Mouse (Mus musculus) G1E (cell line): ENCODE results near the gene Rbp1. TPM values are rescaled to one million over a fixed set of nuclear protein-coding genes. Genes with fewer than 3 reads are reported as not detected.

Experiments
- ATAC-seq: 2 replicates; pipeline ENCODE4 v1.8.0; 2016; ENCODE audit warnings: mild to moderate bottlenecking; ENCODE audit not compliant: insufficient number of reproducible peaks, poor library complexity, low FRiP score, severe bottlenecking; ENCODE audit errors: extremely low read depth
- DNase-seq: peaks from one replicate; pipeline ENCODE4 v3.0.0; 2012; ENCODE audit warnings: low spot score
- H3K27me3 ChIP-seq: 2 replicates; pipeline ENCODE4 v1.6.1; 2012; ENCODE audit warnings: mild to moderate bottlenecking, low read length, inconsistent platforms; ENCODE audit not compliant: insufficient read depth
- H3K36me3 ChIP-seq: replicated peaks from 2 replicates; pipeline ENCODE3; 2012; ENCODE audit warnings: mild to moderate bottlenecking, inconsistent platforms
- H3K4me1 ChIP-seq: 2 replicates; pipeline ENCODE4 v1.6.1; 2012; ENCODE audit warnings: low read depth, low read length, inconsistent platforms, mixed read lengths; ENCODE audit not compliant: insufficient read depth
- H3K4me3 ChIP-seq: 2 replicates; pipeline ENCODE4 v1.5.1; 2012; ENCODE audit warnings: low read depth, mild to moderate bottlenecking, inconsistent platforms, low read length, moderate library complexity, mixed read lengths
- H3K9me3 ChIP-seq: replicated peaks from 2 replicates; pipeline ENCODE4 v1.6.1; 2012; ENCODE audit warnings: inconsistent platforms
- CTCF ChIP-seq: IDR thresholded peaks from 2 replicates; pipeline ENCODE4 v1.5.1; 2012; ENCODE audit warnings: low read depth, low read length, inconsistent platforms, mixed read lengths
- GATA1 ChIP-seq: IDR thresholded peaks from 2 replicates; pipeline ENCODE4 v1.6.1; 2012; ENCODE audit warnings: borderline replicate concordance, low read length, inconsistent platforms, mixed read lengths
- GATA2 ChIP-seq: IDR thresholded peaks from 2 replicates; pipeline ENCODE4 v1.6.1; 2012; ENCODE audit warnings: low read depth, low read length, inconsistent platforms, borderline replicate concordance
- POLR2AphosphoS5 ChIP-seq: IDR thresholded peaks from 2 replicates; pipeline ENCODE4 v1.6.1; 2012; ENCODE audit warnings: low read depth, low read length, inconsistent platforms; ENCODE audit not compliant: insufficient replicate concordance
- TAL1 ChIP-seq: conservative IDR thresholded peaks from 2 replicates; pipeline ENCODE4 v1.6.1; 2012; ENCODE audit warnings: low read depth, low read length, inconsistent platforms, mixed read lengths
- polyA plus RNA-seq: library from polyadenylated mRNA; stranded (reverse); fragments of >175 nt; gene quantifications from 2 replicates; pipeline ENCODE4 v1.2.3, GENCODE M21; 2012
- total RNA-seq, 2 experiments: library from RNA; stranded (forward) in 1 of 2; stranded (reverse) in 1 of 2; fragments of 200-1000 nt in 1 of 2; fragments of >200 nt in 1 of 2; fragmentation: Nextera tagmentation in 1 of 2; gene quantifications; 2 replicates each; pipeline ENCODE4 v1.2.3; 2014 to 2017

Gene Rbp1
- total and polyA plus RNA-seq, 3 experiments, result 0.05 TPM; not detected in 2

GRCm38 (mm10) chr9:98482256-98482655 lies 59.5 kb downstream of the Rbp1 start:
- no peaks in the 10 kb centered on the region for H3K36me3 ChIP-seq
- ATAC-seq (no peak), DNase-seq (no peak)
- no peaks in the 10 kb centered on the region for H3K9me3 ChIP-seq
- H3K27me3 ChIP-seq, result no peaks in the 10 kb centered on the region
- peaks cover 22% of the 10 kb centered on the region for H3K4me1 ChIP-seq
- no peak for TF ChIP-seq POLR2AphosphoS5
- no peak for TF ChIP-seq CTCF
- TF ChIP-seq TAL1, result no peak
- no peak for TF ChIP-seq GATA1
- TF ChIP-seq GATA2, result no peak
- no peak overlapping the region for H3K4me3 ChIP-seq

GRCm38 (mm10) chr9:98485020-98485419 lies 62.3 kb downstream of the Rbp1 start:
- TF ChIP-seq CTCF, result no peak
- no peak for TF ChIP-seq TAL1
- no peak for TF ChIP-seq POLR2AphosphoS5
- TF ChIP-seq GATA2, result no peak
- no peak for TF ChIP-seq GATA1
- Histone ChIP-seq H3K9me3 (no peaks in the 10 kb centered on the region), H3K4me3 (no peak overlapping the region), H3K36me3 (no peaks in the 10 kb centered on the region), H3K27me3 (no peaks in the 10 kb centered on the region), H3K4me1 (peaks cover 45% of the 10 kb centered on the region)
- DNase-seq (no peak), ATAC-seq (no peak)

DNA sequence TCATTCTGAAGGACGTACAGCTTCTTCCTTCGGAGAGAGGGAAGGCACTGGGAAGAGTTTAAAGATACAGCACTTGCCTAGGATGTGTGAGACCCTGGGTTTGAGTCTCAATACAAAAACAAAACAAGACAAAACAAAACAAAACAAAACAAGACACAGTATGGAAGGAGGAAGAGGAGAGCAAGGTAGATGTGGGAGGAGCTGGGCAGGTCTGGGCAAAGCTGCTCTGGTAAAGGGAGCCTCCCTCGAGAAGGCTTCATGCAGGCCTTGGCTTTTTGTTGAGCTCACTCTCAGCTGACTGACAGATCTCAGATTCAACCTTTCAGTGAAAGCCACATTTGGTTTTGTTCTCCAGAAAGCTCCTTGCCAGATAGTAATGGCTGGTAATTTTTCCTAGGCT lies 63.1 kb downstream of the Rbp1 start, which contains the start of gene Rbp2:
Gene Rbp2 (plus strand): TSS at position 301 of the 400 bp plus-strand sequence.
- H3K4me1 ChIP-seq, result peaks cover 51% of the 10 kb centered on the region
- no peaks in the 10 kb centered on the region for H3K9me3 ChIP-seq
- TF ChIP-seq GATA2 (no peak), TAL1 (no peak), CTCF (no peak), POLR2AphosphoS5 (no peak), GATA1 (no peak)
- DNase-seq (no peak), ATAC-seq (no peak)
- H3K36me3 ChIP-seq, result no peaks in the 10 kb centered on the region
- H3K4me3 ChIP-seq, result no peak within 1 kb of the TSS
- no peaks in the 10 kb centered on the region for H3K27me3 ChIP-seq

DNA sequence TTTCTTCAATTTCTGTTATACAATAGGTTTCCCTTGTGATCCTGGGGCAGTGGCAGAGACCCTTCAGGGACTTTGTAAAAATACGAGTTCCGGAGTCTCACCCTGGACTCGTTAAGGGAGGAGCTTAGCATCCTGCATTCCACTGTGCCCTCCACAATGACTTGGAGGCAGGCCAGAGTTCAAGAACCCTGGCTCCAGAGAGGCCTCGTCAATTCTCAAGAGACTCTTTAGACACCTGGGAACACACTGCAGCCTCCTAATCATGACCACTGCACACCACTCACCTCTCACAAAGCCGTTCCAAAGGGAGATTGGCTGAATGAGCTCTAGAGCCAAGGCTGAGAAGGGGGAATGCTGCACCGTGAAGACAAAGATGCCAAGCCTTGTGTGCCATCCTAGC lies 64.5 kb downstream of the Rbp1 start:
- ATAC-seq (no peak), DNase-seq (no peak)
- no peaks in the 10 kb centered on the region for H3K9me3 ChIP-seq
- no peaks in the 10 kb centered on the region for H3K27me3 ChIP-seq
- no peaks in the 10 kb centered on the region for H3K36me3 ChIP-seq
- peaks cover 66% of the 10 kb centered on the region for H3K4me1 ChIP-seq
- no peak overlapping the region for H3K4me3 ChIP-seq
- TF ChIP-seq CTCF (no peak), GATA2 (no peak), TAL1 (no peak), POLR2AphosphoS5 (no peak), GATA1 (no peak)

- Histone ChIP-seq H3K27me3 (no peaks in the 10 kb centered on the region), H3K4me3 (no peak overlapping the region; the same call in 1 of the 2 replicates), H3K4me1 (peaks cover 83% of the 10 kb centered on the region), H3K9me3 (no peaks in the 10 kb centered on the region), H3K36me3 (no peaks in the 10 kb centered on the region)
- ATAC-seq (peak; percentile 84), DNase-seq (peak; percentile 63)
- no peak for TF ChIP-seq POLR2AphosphoS5
- peak; percentile 84 for TF ChIP-seq TAL1
These were observed 66.8 kb downstream of the Rbp1 start for GRCm38 (mm10) chr9:98489532-98489931.

- peaks cover 87% of the 10 kb centered on the region for H3K4me1 ChIP-seq
- DNase-seq, result no peak
- ATAC-seq, result no peak
- no peaks in the 10 kb centered on the region for H3K36me3 ChIP-seq
- peak overlapping the region; percentile 47; the same call in 1 of the 2 replicates for H3K4me3 ChIP-seq
- H3K27me3 ChIP-seq, result no peaks in the 10 kb centered on the region
- TF ChIP-seq POLR2AphosphoS5 (no peak), TAL1 (no peak), CTCF (no peak)
- H3K9me3 ChIP-seq, result no peaks in the 10 kb centered on the region
These were observed 67.4 kb downstream of the Rbp1 start for GRCm38 (mm10) chr9:98490128-98490527.

- H3K4me1 ChIP-seq, result peaks cover 87% of the 10 kb centered on the region
These were observed 68.3 kb downstream of the Rbp1 start for GRCm38 (mm10) chr9:98491071-98491470.

More at GRCm38 (mm10) chr9:98491071-98491470, 68.3 kb downstream of the Rbp1 start:
- Histone ChIP-seq H3K9me3 (no peaks in the 10 kb centered on the region), H3K27me3 (no peaks in the 10 kb centered on the region), H3K4me3 (no peak overlapping the region), H3K36me3 (no peaks in the 10 kb centered on the region)
- TF ChIP-seq GATA2, result no peak
- TF ChIP-seq CTCF, result no peak
- TF ChIP-seq TAL1, result no peak
- no peak for ATAC-seq
- no peak for DNase-seq
